Mouse (Mus musculus) embryonic facial prominence, embryonic 11.5 days (tissue): ENCODE data around the gene Ssbp4. TPM values are rescaled to one million over a fixed set of nuclear protein-coding genes. Genes with fewer than 3 reads are reported as not detected.

Experiments used
- ATAC-seq: fragments of 200-750 bp; cut with Nextera tagmentation; replicated peaks from 2 replicates; pipeline ENCODE4 v1.8.0; 2017; ENCODE audit warnings: low read depth; ENCODE audit not compliant: insufficient number of reproducible peaks, low FRiP score, low TSS enrichment
- DNase-seq: peaks from one replicate; pipeline ENCODE4 v3.0.0-alpha.2; 2015; ENCODE audit warnings: low spot score
- H3K27ac ChIP-seq: fragments of 300-500 bp; sonication (generic); replicated peaks from 2 replicates; pipeline ENCODE4 v1.5.1; 2014; ENCODE audit warnings: mild to moderate bottlenecking, low read depth, low read length, control low read depth
- H3K27me3 ChIP-seq: fragments of 300-500 bp; sonication (generic); 2 replicates; pipeline ENCODE4 v1.6.1; 2014; ENCODE audit warnings: mild to moderate bottlenecking, low read length, moderate library complexity, mixed read lengths; ENCODE audit not compliant: control insufficient read depth, insufficient read depth
- H3K36me3 ChIP-seq: fragments of 300-500 bp; sonication (generic); replicated peaks from 2 replicates; pipeline ENCODE4 v1.6.1; 2014; ENCODE audit warnings: low read depth, mild to moderate bottlenecking, low read length, moderate library complexity, mixed read lengths; ENCODE audit not compliant: control insufficient read depth, insufficient read depth
- H3K4me1 ChIP-seq: fragments of 300-500 bp; sonication (generic); 2 replicates; pipeline ENCODE4 v1.6.1; 2014; ENCODE audit warnings: low read length, mixed read lengths; ENCODE audit not compliant: control insufficient read depth, insufficient read depth
- H3K4me2 ChIP-seq: fragments of 300-500 bp; sonication (generic); 2 replicates; pipeline ENCODE4 v1.6.1; 2014; ENCODE audit warnings: low read depth, mild to moderate bottlenecking, control low read depth, low read length, moderate library complexity
- H3K4me3 ChIP-seq: fragments of 300-500 bp; sonication (generic); 2 replicates; pipeline ENCODE4 v1.5.1; 2014; ENCODE audit warnings: low read depth, low read length, control low read depth
- H3K9ac ChIP-seq: fragments of 300-500 bp; sonication (generic); replicated peaks from 2 replicates; pipeline ENCODE4 v1.6.1; 2014; ENCODE audit warnings: mild to moderate bottlenecking, control low read depth, low read length
- H3K9me3 ChIP-seq: fragments of 300-500 bp; sonication (generic); replicated peaks from 2 replicates; pipeline ENCODE4 v1.6.1; 2016; ENCODE audit warnings: mild to moderate bottlenecking, low read length, inconsistent platforms, mixed read lengths; ENCODE audit not compliant: control insufficient read depth
- WGBS: fragments of 180-500 bp; shearing (Covaris S2); extraction: QIAGEN DNeasy Blood & Tissue Kit; methylation state at CpG from one replicate; pipeline ENCODE4 v1.1.7; 2014; 5-methylcytosine and 5-hydroxymethylcytosine counted together
- polyA plus RNA-seq: library from polyadenylated mRNA; unstranded; fragments of >200 nt; fragmentation: Nextera tagmentation; extraction: Ambion mirVana; gene quantifications from 2 replicates; pipeline ENCODE4 v1.2.1, GENCODE M21; 2014

The Ssbp4 gene
- polyA plus RNA-seq, 1 experiment from 2014 or later, result 108 TPM

GRCm38 (mm10) chr8:70558983-70559382 lies 49.7 kb downstream of the Ssbp4 start:
- Histone ChIP-seq H3K27ac (no peak overlapping the region), H3K4me2 (no peak overlapping the region), H3K9me3 (no peaks in the 10 kb centered on the region), H3K36me3 (no peaks in the 10 kb centered on the region), H3K4me3 (no peak overlapping the region), H3K9ac (no peak overlapping the region), H3K4me1 (no peaks in the 10 kb centered on the region), H3K27me3 (no peaks in the 10 kb centered on the region)
- no peak for DNase-seq
- ATAC-seq, result no peak
- WGBS, result 77% methylated on average over 3 of the region's 3 CpGs

- Histone ChIP-seq H3K4me2 (no peak overlapping the region), H3K9ac (no peak overlapping the region), H3K27me3 (no peaks in the 10 kb centered on the region), H3K36me3 (no peaks in the 10 kb centered on the region), H3K4me1 (no peaks in the 10 kb centered on the region), H3K27ac (no peak overlapping the region), H3K4me3 (no peak overlapping the region), H3K9me3 (no peaks in the 10 kb centered on the region)
- ATAC-seq (no peak), DNase-seq (no peak)
- WGBS, result 73% methylated on average over 4 of the region's 4 CpGs
These were observed 50.3 kb downstream of the Ssbp4 start for GRCm38 (mm10) chr8:70558334-70558733.

- Histone ChIP-seq H3K27ac (no peak overlapping the region), H3K9me3 (no peaks in the 10 kb centered on the region), H3K27me3 (no peaks in the 10 kb centered on the region), H3K4me2 (no peak overlapping the region), H3K36me3 (no peaks in the 10 kb centered on the region), H3K4me1 (no peaks in the 10 kb centered on the region), H3K4me3 (no peak overlapping the region), H3K9ac (no peak overlapping the region)
- WGBS, result 90% methylated on average over 4 of the region's 4 CpGs
- DNase-seq, result no peak
- no peak for ATAC-seq
These were observed 53.5 kb downstream of the Ssbp4 start for GRCm38 (mm10) chr8:70555079-70555747.

GRCm38 (mm10) chr8:70553740-70554139 lies 54.9 kb downstream of the Ssbp4 start:
- no peak overlapping the region for H3K9ac ChIP-seq
- H3K4me1 ChIP-seq, result no peaks in the 10 kb centered on the region
- no peaks in the 10 kb centered on the region for H3K27me3 ChIP-seq
- no peak overlapping the region for H3K27ac ChIP-seq
- no peaks in the 10 kb centered on the region for H3K36me3 ChIP-seq
- ATAC-seq, result no peak
- no peak overlapping the region for H3K4me2 ChIP-seq
- H3K9me3 ChIP-seq, result no peaks in the 10 kb centered on the region
- DNase-seq, result no peak
- H3K4me3 ChIP-seq, result no peak overlapping the region

- 77% methylated on average over 1 of the region's 1 CpGs for WGBS
- Histone ChIP-seq H3K4me2 (no peak overlapping the region), H3K27me3 (no peaks in the 10 kb centered on the region), H3K27ac (no peak overlapping the region), H3K4me1 (no peaks in the 10 kb centered on the region), H3K36me3 (no peaks in the 10 kb centered on the region), H3K9ac (no peak overlapping the region), H3K4me3 (no peak overlapping the region), H3K9me3 (no peaks in the 10 kb centered on the region)
- DNase-seq, result no peak
- ATAC-seq, result no peak
These were observed 55.8 kb downstream of the Ssbp4 start for GRCm38 (mm10) chr8:70552836-70553235.

- DNase-seq, result no peak
- WGBS, result 80% methylated on average over 3 of the region's 3 CpGs
- no peak overlapping the region for H3K27ac ChIP-seq
These were observed 57.0 kb downstream of the Ssbp4 start for GRCm38 (mm10) chr8:70551558-70552161.

GRCm38 (mm10) chr8:70549412-70550184 lies 59.1 kb downstream of the Ssbp4 start:
- Histone ChIP-seq H3K27me3 (no peaks in the 10 kb centered on the region), H3K4me1 (no peaks in the 10 kb centered on the region), H3K9ac (no peak overlapping the region), H3K9me3 (no peaks in the 10 kb centered on the region), H3K36me3 (no peaks in the 10 kb centered on the region), H3K4me2 (no peak overlapping the region), H3K27ac (no peak overlapping the region), H3K4me3 (no peak overlapping the region)
- 94% methylated on average over 10 of the region's 10 CpGs for WGBS
- ATAC-seq (no peak), DNase-seq (no peak)

More at GRCm38 (mm10) chr8:70551558-70552161, 57.0 kb downstream of the Ssbp4 start:
- Histone ChIP-seq H3K36me3 (no peaks in the 10 kb centered on the region), H3K4me1 (no peaks in the 10 kb centered on the region), H3K9me3 (no peaks in the 10 kb centered on the region), H3K9ac (no peak overlapping the region), H3K4me2 (no peak overlapping the region), H3K27me3 (no peaks in the 10 kb centered on the region), H3K4me3 (no peak overlapping the region)
- no peak for ATAC-seq

- 90% methylated on average over 6 of the region's 6 CpGs for WGBS
- no peak overlapping the region for H3K4me3 ChIP-seq
- H3K27me3 ChIP-seq, result no peaks in the 10 kb centered on the region
- no peaks in the 10 kb centered on the region for H3K9me3 ChIP-seq
- DNase-seq, result no peak
- H3K4me2 ChIP-seq, result no peak overlapping the region
- no peak overlapping the region for H3K27ac ChIP-seq
- H3K4me1 ChIP-seq, result no peaks in the 10 kb centered on the region
- H3K9ac ChIP-seq, result no peak overlapping the region; the same call in 1 of the 2 replicates
- no peak for ATAC-seq
- no peaks in the 10 kb centered on the region for H3K36me3 ChIP-seq
These were observed 60.9 kb downstream of the Ssbp4 start for GRCm38 (mm10) chr8:70547762-70548161.
